Mouse (Mus musculus): ENCODE measurements around the gene Tapbp.

- TF ChIP-seq CTCF (conservative IDR thresholded peaks at IDR 0.05; ENCODE audit: low read length): no peak
- no peak for TF ChIP-seq POU5F1 (IDR thresholded peaks at IDR 0.05; ENCODE audit: borderline replicate concordance, low read length)
Measured at GRCm38 (mm10) chr17:33958451-33958850, 42.8 kb downstream of the Tapbp start.

Measured in E14TG2a.4 (cell line).